Mouse (Mus musculus) frontal cortex, postnatal 10 days (tissue): ENCODE measurements at regions not wholly inside any gene's neighbourhood (a gene's known extent, or its start where the extent isn't known, plus 50 kb on each side); places are given as distances from the start of the nearest gene placed in this dataset.
"Not testable (repeated sequence)": the region's sequence is repeated elsewhere in the genome, so short reads cannot be mapped to it uniquely, and the experiment has no call there.

Experiments used
- DNase-seq, 2 experiments: peaks; one replicate each; pipeline ENCODE4 v3.0.0; 2022; ENCODE audit warnings: low spot score in 2 of 2, mixed read lengths in 1 of 2

DNA sequence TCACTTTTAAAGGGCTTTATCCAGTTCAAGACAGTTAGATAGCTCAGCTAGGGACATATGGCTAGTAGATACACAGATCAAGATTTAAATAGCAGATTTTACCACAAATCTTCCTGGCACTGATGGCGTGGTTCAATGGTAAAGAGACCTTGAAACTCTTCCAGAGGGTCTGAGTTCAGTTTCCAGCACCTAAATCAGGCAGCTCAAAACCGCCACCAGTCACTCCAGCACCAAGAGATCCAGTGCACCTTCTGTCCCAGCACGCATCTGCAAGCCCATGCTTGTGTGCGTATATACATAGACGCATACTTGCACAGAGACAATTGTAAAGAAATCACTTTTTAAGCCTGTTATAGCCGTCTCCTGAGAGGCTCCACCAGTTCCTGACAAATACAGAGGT lies 454.0 kb upstream of the Jmjd1c start:
- no peak for DNase-seq

DNA sequence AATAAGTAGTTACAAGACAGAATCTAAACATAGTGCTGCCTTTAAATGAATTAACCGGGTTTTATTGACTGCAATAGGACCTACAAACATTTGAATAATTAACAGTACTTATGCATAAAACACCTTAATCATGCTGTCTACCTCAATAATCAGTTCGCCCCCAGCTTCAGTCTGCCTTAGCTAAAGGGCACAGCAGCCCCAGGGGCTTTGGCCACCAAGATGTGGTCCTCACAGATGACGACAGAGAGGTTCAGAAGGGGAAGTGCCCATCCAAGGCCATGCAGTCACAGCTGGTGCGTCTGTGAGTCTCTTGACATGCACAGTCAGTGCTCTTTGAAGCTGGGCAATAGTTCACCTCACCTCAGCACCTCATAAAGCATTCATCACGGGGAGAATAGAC lies 452.8 kb upstream of the Jmjd1c start:
- no peak for DNase-seq

DNA sequence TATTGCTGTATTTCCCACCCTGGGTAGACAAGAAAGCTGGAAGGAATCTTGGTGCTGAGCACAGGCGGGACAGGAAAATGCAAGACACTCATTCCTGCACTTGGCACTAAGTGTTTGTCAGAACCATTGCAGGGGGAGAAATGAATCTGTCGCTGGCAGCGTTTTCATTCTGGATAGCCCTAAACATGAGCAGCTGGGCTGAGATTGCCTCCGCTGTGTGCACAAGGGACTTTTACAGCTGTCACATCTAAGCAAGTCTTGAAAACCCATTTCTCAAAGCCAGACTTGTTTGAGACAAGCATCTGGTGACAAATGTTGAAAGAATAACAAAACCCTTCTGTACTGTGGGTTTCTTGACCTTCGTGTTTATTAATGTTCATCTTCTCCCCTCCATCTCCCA lies 438.4 kb upstream of the Jmjd1c start:
- peak in 1 of 2 experiments; percentile 14 for DNase-seq

DNA sequence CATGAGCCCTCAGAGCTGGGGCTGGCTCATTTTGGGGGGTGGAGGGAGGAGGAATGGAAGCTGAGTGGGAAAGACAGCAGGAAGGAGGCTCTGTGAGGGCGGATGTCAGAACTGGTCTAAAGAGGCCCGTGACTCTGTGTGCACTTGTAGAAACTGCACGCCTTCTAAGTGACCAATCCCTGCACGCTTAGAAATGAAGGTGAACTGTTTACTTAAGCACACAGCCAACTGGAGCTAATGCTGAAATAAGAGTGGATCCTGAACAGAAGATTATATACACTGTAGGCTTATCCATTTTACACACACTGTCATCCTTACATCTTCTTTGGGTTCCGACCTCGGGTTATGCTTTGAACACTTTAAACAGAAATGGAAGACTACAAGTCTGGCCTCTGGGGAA lies 412.8 kb upstream of the Jmjd1c start:
- no peak for DNase-seq

DNA sequence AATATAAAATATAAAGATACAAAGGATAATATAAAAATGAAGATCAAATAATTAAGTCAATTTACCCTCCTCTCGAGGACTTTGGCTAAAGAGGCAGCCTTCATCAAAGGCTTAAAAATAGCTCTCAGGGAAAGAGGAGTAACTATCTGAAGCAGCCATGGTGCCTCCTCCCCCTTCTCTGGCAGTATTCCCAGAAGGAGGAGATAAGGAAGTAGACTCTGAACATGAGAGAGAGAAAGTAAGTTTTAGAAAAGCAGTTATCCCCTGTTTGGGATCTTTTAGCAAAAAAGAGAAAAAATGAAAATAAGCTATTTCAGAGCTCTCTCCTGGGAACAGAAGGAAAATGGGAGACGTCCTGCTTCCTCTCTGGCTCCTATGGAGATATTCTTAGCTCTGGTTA lies 406.7 kb upstream of the Jmjd1c start:
- not testable (repeated sequence) for DNase-seq

DNA sequence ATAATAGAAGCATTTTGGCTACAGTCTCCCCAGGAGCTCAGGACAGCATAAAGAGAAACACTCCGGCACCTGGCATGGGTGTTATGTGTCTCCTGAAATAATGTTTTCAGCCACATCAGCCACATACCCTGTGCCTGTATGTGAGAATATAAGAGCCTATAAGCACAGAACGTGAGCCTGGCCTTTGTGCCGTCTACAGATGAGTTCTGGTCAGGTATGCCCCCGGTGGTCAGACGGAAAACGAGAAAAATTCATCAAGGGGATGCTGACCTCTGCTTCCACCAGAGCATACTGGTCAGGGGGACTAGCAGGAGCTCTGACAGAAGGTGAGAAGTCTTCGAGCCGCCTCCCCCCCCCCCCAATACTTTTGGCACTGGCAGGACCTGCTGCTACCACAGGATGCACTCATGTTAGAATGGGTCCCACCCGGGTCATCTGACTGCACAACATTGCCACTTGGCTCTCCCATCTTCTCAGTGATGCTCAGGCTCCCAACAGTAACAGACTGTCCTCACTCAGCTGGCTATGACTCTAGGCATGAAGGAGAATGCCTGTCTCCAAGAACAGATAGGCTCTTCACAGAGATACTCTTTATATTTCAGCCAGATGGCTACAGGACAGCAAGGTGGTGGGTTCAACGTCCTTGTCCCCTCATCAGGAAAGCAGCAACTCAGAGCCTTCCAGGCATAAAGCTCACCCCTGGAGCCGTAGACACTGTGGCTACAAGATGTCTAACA lies 401.2 kb upstream of the Jmjd1c start:
- DNase-seq = no peak

DNA sequence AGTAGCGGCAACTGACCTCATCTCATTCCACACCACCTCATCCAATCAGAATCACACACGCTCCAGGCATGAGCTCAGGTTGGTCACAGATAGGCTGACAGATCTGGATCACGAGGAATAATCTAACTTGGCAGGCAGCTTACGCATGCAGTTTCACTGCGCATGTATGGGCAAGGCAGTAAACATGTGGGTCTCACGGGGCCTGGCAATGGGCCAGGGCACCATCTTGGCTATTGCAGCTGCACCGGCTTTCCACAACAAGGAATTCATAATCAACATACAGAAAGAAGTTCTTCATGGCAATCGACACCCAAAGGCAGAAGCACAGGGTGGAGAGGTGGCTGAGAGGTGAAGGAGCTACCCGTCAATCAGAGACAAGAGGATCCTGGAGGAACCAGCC lies 381.0 kb upstream of the Jmjd1c start:
- DNase-seq = not testable (repeated sequence)

DNA sequence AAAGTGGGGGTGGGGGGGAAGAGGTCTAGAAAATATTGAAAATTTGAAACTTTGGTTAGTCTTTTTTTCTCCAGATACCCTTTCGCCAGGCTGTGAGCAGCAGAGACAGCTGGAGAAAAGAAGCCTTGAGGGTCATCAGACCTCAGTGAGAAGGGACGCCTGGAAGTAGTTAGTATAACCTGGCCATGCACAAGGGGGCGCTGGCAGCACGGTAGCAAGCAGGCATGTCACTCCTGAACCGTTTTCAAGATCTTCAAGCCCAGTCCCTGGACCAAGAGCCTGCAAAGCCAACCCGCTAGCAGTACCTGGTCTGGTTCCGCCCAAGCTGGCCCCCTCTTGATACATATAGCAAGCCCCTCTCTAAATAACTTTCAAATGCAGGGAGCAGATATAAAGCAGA lies 378.0 kb upstream of the Jmjd1c start:
- no peak for DNase-seq

DNA sequence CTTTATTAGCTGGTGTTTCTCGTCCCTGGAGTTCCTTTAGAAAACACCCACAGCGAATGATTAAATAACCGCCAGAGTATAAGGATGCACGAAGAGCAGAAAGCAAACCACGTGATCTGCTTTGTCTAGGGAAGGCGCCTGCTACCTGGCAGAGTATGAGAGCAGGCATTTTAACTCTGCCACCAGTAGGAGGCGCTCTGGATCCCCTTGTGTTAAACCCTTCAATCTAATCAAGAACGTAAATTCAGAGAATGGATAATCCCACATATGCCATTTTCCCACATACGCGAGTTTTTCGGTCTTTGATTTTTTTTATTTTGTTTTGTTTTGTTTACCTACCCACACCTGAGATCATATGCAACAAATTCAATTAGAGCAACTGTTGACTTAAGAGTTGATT lies 376.1 kb upstream of the Jmjd1c start:
- no peak for DNase-seq

DNA sequence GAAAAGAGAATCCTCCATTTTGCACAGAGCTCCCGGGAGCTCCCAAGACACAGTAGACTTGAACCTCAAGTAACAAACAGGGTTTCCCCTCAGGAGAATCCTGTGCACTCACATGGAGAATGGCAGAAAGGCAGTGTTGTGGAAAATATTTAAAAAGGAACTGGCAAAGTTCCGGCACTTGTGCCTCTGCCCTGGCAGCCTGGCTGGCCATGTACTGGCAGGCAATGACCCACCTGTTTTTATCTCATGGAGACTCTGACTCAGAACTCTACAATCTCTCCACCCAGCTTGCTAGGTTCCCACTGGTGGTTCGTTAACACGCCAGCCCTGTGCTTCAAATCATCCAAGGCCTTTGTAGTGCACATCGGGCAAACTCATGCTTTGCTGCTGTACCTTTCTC lies 362.3 kb upstream of the Jmjd1c start:
- DNase-seq = no peak

DNA sequence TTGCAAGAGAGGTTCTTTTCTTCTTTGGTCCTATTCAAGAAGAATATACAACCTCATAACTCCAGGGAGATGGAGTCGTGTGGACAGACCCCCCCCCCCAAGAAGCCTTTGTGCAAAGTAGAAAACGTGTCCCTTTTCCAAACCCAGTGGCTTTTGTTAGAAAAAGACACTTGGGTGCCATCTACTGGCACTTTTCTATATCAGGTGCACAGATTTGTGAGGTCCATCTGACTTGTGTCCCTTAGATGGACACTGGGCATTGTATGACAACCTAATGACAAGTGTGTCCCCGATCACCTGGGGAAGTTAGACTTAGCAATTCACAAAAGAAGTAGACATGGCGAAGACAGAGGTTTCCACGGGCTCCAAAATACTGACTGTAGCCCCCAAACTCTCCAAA lies 361.1 kb upstream of the Jmjd1c start:
- DNase-seq = no peak

DNA sequence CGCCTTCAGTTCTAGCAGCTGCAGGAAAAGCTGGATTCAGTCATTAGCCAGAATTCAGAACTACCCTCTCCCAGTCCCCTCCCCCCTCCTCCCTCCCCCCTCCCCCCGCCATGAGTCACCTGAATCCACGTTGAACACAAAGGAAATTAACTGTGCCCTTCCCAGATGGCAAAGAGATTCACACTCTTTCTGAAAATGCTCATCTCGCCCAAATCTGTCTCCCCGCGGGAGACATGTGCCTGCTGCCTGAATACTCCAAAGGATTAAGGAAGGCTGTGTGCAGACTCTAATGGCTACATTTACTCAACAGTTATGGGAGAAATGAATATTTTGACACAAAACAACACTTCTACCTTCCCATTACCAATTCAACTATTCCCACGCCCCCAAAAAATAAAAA lies 356.9 kb upstream of the Jmjd1c start:
- no peak for DNase-seq

DNA sequence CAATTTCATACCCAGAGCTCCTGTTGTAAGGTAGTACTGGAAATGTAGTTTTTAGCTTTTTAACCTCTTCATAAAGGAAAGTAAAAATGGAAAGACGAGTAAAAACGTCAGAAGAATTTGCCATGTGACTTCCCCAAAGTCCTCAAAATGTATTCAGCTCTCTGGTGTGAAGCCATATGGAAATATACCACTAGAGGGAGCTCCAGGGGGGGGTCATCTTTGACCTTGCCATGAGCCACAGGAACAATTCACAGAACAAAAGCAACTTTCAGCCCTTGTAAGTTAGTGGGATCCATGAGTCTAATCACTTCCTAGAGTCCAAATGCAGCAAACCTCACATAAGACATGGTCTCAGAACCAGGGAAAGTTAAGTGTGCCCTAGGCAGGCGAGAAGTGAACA lies 354.1 kb upstream of the Jmjd1c start:
- DNase-seq = no peak

DNA sequence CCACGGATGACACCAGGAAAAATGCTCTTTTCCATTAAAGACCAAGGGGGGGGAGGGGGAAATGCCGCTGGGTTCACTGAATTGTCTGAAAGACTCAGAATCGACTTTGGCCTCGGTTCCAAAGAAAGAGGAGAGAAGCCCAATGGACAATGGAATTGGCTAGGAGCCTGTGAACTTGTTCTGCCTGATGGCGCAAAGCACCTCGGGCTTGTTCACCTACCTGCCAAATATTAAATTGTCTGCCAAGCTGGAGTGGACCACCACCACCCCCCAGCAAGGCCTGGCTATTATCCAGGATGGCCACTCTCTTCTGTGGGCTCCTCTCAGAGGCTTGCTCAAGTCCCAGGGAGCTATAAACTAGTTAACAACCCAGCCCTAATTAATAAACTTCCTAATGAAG lies 352.7 kb upstream of the Jmjd1c start:
- DNase-seq = no peak

DNA sequence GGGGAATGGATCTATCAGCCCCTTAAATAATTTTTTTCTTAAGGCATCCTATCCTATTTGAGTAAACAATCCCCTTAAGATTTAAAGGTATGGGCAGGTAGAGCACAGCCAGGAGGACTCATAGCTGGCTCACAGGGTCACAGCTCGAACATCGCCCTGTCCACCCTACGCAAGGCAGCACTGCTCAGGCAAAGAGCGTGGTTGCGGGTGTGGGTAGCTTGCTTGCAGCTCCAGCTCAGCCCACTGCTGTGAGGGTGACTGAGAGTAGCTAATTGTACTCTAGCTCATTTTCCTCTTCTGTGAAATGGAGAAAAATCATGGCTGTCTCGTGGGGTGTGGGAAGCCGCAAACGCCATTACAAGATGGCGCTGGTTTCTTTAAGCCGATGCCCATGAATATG lies 350.1 kb upstream of the Jmjd1c start:
- no peak for DNase-seq

DNA sequence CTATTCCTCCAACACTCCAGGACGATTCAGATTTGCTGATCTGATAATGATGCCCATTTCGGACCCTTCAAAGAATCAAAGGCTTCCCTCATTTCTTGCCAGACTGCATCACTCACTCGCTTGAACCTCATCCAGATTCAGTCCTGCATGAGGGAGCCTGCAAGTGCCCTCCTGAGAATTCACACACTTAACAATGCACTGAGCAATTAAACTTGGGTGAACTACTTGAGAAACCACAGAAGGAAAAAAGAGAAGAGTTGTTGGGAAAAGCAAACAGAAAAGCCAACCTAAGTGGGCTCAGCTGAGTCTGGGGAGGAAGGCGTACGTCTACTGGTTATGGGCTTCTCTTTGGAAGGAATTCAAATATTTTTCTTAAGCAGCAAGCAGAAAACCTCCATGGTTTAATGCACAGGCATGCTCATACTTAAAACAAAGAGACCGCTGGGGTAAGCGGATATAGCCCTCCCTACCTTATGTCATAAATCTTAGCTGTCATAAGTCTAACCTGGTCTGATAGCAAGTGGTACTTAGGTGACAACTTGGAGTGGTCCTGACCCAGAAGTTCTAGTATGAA lies 343.6 kb upstream of the Jmjd1c start:
- DNase-seq = no peak

DNA sequence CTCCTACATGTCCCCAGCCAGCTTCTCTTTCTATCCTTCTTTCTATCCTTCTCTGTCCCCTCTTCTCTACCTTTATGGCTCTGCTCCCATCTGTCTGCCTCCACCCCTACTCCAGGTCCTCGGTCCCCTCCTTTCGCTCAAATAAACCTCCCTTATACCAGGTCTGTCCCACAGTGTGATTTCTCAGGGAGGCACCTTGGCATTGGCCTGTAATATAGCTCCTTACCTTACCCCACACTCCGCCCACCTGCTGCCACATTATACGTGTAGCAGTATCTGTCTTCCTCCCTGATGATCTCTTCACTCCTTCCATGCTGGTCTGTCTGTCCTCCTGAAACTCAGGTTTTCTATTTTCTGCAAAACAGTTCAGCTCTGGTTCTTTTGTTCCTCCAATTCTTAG lies 339.1 kb upstream of the Jmjd1c start:
- DNase-seq = no peak

DNA sequence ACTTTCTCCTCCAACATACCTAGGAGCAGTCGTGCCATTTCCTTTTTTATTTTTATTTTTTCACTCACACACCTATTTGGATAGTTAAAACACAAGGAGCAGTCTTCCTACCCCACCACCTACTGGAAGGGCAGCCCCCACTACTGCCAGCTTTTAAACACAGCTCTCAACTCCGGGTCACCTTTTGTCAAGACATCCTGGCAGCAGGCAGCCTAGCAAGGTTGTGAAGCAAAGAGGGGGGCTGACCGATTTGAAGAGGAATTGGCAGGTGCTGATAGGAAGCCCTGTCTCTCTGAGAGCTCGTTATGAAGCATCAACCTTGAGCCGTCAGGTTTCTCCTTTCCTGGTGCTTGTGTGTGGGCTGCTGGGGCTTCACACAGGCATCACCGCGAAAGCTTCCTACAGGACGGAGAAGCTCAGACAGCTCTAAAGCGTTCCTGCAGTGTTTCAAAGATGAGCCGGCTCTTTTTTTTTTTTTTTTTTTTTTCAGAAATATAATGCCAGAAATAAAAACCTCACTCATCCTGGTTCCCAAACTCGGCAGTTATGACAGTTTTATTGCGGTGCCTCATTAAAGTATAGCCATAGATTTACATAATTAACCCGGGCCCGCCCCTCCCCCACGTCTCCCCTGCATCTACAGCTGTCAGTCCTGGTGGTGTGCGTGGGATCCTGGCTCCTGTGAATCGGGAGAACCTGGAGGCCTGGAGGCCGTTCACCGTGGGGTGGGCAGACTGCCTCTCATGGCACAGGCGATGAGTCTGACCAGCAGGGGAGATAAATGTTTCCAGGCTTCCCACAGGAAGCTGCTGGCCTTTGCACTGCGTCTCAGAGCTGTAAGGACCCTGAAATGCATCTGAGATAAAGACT lies 325.5 kb upstream of the Jmjd1c start:
- DNase-seq = peak; percentile 14 to 34

DNA sequence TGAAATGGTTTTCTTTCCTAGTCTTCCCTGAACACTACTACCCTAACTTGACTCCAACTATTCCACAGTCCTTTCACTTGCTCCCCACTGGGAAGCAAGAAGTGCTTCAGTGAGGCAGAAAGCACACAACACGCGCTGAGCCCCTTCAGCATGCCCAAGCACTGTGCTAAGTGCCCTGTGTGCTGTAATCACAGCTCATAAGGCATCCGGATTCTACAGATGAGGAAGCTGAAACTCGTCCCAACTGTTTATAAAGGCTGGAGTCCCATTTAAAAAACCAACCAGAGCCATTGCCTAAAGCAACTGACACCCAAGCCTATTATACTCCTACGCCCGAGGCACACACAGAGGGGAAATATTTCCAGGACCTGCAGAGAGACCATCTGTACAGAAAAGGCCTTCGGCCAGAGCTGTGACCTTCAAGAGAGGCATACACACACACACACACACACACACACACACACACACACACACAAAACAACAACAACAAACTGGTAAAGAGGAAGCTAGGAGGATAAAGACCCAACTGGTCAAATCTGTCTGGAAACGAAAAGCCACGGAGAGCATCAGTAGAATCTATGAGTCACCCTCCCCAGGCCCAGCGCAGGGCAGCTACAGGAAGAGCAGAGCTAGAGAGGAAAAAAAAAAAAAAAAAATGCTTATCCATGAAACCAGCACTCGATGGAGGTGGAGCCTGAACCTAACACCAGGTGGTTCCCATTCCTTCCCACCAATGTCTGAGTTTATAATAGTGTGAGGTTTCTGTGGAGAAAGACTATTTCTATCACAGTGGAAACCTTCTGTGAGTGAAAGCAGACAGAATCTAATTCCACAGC lies 315.4 kb upstream of the Jmjd1c start:
- no peak for DNase-seq

DNA sequence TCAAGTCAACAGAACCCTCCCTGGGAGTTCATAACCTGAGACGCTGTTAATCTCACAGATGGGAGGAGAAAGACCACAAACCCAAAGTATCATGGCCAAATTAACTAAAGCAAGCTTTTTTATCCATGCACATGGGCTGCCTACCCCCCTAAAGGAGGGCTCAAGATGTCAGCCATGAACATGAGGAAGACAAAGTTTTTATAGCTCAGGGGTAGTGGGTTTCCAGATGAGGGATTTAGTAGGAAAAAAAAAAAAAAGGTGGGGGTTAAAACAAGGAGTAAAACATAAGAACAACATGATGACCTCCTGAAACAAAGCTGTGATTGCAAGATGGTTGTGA lies 314.8 kb upstream of the Jmjd1c start:
- no peak for DNase-seq

DNA sequence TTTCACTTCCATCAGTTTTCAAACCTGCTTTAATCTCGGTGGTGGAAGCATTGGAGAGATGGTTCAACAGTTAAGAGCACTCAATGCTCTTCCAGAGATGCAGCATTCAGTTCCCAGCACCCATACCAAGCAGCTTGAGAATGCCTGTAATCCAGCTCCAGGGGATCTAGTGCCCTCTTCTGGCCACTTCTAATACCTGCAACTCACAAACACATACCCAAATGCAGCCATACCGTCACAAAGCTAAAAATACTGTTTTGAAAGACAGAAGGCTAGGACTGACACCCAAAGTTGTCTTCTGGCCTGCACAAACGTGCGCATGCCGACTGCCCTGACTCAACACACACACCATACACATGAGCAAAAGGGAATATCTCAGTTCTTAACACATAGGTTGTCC lies 313.9 kb upstream of the Jmjd1c start:
- no peak for DNase-seq

DNA sequence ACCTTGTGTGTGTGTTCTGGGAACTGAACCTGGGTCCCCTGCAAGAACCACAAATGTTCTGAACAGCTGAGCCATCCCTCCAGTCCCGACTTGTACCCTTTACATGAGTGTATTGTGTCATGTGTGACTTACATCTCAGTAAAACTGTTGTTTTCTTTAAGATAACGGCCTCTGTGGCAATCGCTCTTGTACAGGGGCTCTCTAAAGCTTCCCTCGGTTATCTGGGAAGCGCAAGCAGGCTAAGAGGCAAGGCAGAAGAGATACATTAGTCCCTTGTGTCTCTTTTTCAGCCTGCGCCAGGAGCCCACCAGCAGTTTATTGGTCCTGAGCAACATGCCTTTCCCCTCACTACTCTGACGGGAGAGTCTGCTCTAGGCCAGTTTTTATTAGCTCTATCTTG lies 308.1 kb upstream of the Jmjd1c start:
- no peak for DNase-seq
